Mouse (Mus musculus) midbrain, embryonic 12.5 days (tissue): ENCODE results near the gene Efna4. TPM values are rescaled to one million over a fixed set of nuclear protein-coding genes. Genes with fewer than 3 reads are reported as not detected.

Experiments
- ATAC-seq: fragments of 200-750 bp; cut with Nextera tagmentation; 2 replicates; pipeline ENCODE4 v1.8.0; 2017; ENCODE audit warnings: low read depth, moderate TSS enrichment, moderate library complexity; ENCODE audit not compliant: low FRiP score
- H3K27ac ChIP-seq: fragments of 300-500 bp; sonication (generic); replicated peaks from 2 replicates; pipeline ENCODE4 v1.5.1; 2016; ENCODE audit warnings: mild to moderate bottlenecking
- H3K27me3 ChIP-seq: fragments of 300-500 bp; sonication (generic); 2 replicates; pipeline ENCODE4 v1.6.1; 2016; ENCODE audit warnings: mild to moderate bottlenecking
- H3K36me3 ChIP-seq: fragments of 300-500 bp; sonication (generic); 2 replicates; pipeline ENCODE4 v1.6.1; 2016
- H3K4me1 ChIP-seq: fragments of 300-500 bp; sonication (generic); 2 replicates; pipeline ENCODE4 v1.6.1; 2016
- H3K4me2 ChIP-seq: fragments of 300-500 bp; sonication (generic); replicated peaks from 2 replicates; pipeline ENCODE4 v1.6.1; 2016; ENCODE audit warnings: mild to moderate bottlenecking, moderate library complexity
- H3K4me3 ChIP-seq: fragments of 300-500 bp; sonication (generic); 2 replicates; pipeline ENCODE4 v1.5.1; 2016; ENCODE audit warnings: mild to moderate bottlenecking
- H3K9ac ChIP-seq: fragments of 300-500 bp; sonication (generic); replicated peaks from 2 replicates; pipeline ENCODE4 v1.6.1; 2016; ENCODE audit warnings: mild to moderate bottlenecking, moderate library complexity
- H3K9me3 ChIP-seq: fragments of 300-500 bp; sonication (generic); 2 replicates; pipeline ENCODE4 v1.6.1; 2016; ENCODE audit warnings: mild to moderate bottlenecking
- WGBS: fragments of 180-500 bp; shearing (Covaris S2); methylation state at CpG from one replicate; pipeline ENCODE4 v1.1.7; 2016; 5-methylcytosine and 5-hydroxymethylcytosine counted together
- polyA plus RNA-seq: library from polyadenylated mRNA; unstranded; fragments of >200 nt; fragmentation: Nextera tagmentation; extraction: Ambion mirVana; gene quantifications from 2 replicates; pipeline ENCODE4 v1.2.1, GENCODE M21; 2016

The Efna4 gene
- polyA plus RNA-seq, 1 experiment from 2014 or later = 17.3 TPM

GRCm38 (mm10) chr3:89379388-89380131 lies 41.7 kb upstream of the Efna4 start:
- no peak overlapping the region for H3K27ac ChIP-seq
- no peak overlapping the region for H3K4me2 ChIP-seq
- 90% methylated on average over 31 of the region's 31 CpGs for WGBS

DNA sequence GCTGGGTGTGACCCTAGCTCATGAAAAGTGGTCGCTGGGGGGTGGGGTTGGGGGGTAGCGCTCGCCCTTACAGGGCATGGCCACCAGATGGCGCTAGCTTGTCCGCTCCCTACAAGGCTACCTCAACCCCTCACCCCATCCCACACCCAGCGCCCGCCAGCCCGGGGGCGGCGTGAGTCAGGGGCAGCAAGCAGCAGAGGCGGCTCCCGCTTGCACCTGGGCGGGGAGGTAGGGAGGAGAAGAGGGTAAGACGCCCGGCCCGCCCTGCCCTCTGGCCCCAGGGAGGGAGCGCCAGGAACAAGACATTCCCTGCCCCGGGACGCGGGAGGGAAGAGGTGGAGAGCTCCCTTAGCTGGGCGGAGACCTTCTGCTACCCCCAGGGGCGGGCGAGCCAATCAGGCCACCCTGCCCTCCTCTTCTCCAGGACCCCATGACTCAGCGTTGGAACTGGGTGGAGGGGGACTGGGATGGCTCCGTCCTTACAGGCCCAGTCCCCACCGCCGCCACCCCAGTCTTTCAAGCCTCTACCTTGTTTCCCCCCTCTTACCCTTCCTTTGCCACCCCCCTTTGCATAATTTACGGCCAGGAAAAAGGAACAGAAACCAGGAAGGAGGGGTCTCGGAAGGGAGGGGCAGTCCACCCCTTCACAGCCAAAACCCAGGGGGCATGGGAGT lies 40.7 kb upstream of the Efna4 start:
- peak overlapping the region; percentile 59 for H3K4me3 ChIP-seq
- H3K9ac ChIP-seq = peak overlapping the region; percentile 80
- no peaks in the 10 kb centered on the region for H3K36me3 ChIP-seq
- peak; percentile 87 for ATAC-seq
- WGBS = 1% methylated on average over 29 of the region's 29 CpGs
- H3K4me2 ChIP-seq = peak overlapping the region; percentile 89
- peak overlapping the region; percentile 67 for H3K27ac ChIP-seq
- H3K27me3 ChIP-seq = 0 out of 2 replicates have a peak, but pooled peaks cover 2% of the 10 kb centered on the region
- no peaks in the 10 kb centered on the region for H3K9me3 ChIP-seq
- peaks cover 15% of the 10 kb centered on the region for H3K4me1 ChIP-seq

More at GRCm38 (mm10) chr3:89379388-89380131, 41.7 kb upstream of the Efna4 start:
- Histone ChIP-seq H3K9me3 (no peaks in the 10 kb centered on the region), H3K9ac (no peak overlapping the region), H3K4me3 (no peak overlapping the region), H3K4me1 (peaks cover 17% of the 10 kb centered on the region), H3K27me3 (peaks cover 2% of the 10 kb centered on the region; the same call in 1 of the 2 replicates), H3K36me3 (no peaks in the 10 kb centered on the region)
- ATAC-seq = no peak

DNA sequence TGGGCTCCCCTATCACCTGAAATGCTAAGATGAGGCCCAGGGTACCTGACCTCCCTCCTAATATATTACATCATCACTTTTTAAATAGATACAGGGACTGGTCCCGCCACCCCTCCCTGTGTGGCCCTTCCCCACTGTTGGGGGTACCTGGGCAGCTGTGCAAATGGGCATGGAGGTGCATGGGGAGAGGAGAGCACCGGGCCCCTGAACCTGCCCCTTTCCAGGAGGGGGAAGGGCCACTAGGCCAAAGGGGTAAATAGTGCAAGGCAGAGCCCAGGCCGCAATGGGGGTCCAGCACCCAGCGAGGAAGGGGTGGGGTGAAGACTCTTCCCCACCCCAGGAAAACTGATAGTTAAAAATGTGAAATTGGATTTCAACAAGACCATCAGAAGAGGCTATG lies 40.0 kb upstream of the Efna4 start:
- Histone ChIP-seq H3K9me3 (no peaks in the 10 kb centered on the region), H3K27me3 (0 out of 2 replicates have a peak, but pooled peaks cover 2% of the 10 kb centered on the region), H3K9ac (no peak overlapping the region), H3K36me3 (no peaks in the 10 kb centered on the region), H3K4me2 (peak overlapping the region; percentile 89; the same call in 1 of the 2 replicates), H3K27ac (no peak overlapping the region), H3K4me3 (peak overlapping the region; percentile 59; the same call in 1 of the 2 replicates), H3K4me1 (peaks cover 15% of the 10 kb centered on the region)
- no peak; the same call in 1 of the 2 replicates for ATAC-seq
- WGBS = 65% methylated on average over 4 of the region's 4 CpGs

GRCm38 (mm10) chr3:89373581-89374231 lies 35.9 kb upstream of the Efna4 start:
- H3K36me3 ChIP-seq = no peaks in the 10 kb centered on the region
- H3K4me1 ChIP-seq = peaks cover 10% of the 10 kb centered on the region
- no peak overlapping the region for H3K4me2 ChIP-seq
- H3K9me3 ChIP-seq = no peaks in the 10 kb centered on the region
- WGBS = 41% methylated on average over 5 of the region's 5 CpGs
- peaks cover 6% of the 10 kb centered on the region; the same call in 1 of the 2 replicates for H3K27me3 ChIP-seq
- no peak overlapping the region for H3K9ac ChIP-seq
- ATAC-seq = no peak
- no peak overlapping the region for H3K27ac ChIP-seq
- H3K4me3 ChIP-seq = no peak overlapping the region

DNA sequence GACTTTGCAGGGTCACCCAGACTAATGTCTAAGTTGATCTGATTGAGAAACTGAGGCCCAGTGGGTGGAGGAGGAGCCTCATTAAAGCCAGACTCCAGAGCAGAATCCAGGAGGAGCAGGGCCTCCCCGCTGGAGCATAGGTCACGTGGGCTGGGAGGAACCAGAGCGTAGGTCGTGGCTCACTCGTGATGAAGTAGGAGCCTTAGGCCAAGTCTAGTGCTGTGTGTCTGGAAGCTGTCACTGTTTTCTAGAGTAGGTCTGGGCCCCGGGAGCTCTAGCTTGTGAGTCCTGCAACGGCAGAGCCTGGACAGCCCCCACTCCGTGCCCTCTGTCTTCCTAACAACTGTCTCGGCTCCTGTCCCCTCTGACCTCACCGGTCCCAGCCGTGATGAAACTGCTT lies 29.5 kb upstream of the Efna4 start:
- 75% methylated on average over 11 of the region's 11 CpGs for WGBS
- no peak overlapping the region for H3K4me2 ChIP-seq
- no peak overlapping the region for H3K27ac ChIP-seq
- H3K4me1 ChIP-seq = no peaks in the 10 kb centered on the region
- H3K9me3 ChIP-seq = no peaks in the 10 kb centered on the region
- H3K27me3 ChIP-seq = peaks cover 26% of the 10 kb centered on the region; the same call in 1 of the 2 replicates
- H3K36me3 ChIP-seq = no peaks in the 10 kb centered on the region
- no peak overlapping the region for H3K4me3 ChIP-seq
- H3K9ac ChIP-seq = no peak overlapping the region
- ATAC-seq = no peak

DNA sequence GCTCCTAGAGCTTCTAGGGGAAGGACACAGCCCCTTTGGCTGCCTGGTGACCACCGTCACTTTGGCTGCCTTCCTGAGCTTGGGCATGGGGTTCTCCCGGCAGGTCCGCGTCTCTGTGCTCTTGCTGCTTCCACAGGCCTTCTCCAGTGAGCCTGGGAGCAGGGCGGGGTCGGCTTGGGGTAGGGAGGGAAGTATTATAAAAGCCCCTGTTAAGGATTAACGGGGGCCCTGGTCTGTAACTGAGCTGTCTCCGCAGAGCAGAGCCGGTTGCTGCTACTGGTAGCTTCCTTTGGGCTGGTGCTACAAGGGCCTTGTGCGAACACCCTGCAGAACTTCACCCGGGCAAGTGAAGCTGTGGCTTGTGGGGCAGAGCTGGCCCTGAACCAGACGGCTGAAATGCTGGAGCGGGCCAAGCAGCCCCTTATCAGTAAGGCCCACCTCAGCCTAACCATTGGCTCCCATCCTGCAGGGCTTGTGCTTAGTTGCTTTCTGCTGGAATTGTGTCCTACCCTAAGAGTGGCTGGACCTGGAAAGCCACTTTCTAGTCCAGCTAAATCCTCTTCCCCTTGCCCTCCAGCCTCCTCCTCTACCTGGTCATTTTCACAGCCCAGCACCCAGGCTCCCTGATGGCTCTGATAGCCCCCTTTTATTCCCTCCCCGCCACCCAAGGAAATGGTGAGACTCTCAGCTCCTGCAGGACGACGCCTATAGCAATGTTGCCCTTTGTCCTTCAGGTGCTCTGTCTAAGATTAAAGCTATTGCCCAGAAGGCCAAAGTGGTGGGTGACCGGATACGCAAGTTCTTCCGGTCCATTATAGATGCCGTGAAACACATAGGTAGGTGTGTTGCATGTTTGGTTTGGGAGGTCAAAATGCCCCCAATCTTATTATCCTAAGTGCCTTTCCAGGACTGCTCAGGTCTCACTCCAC lies 27.9 kb upstream of the Efna4 start:
- Histone ChIP-seq H3K27me3 (peaks cover 25% of the 10 kb centered on the region; the same call in 1 of the 2 replicates), H3K9ac (no peak overlapping the region), H3K9me3 (no peaks in the 10 kb centered on the region), H3K4me3 (no peak overlapping the region), H3K4me2 (no peak overlapping the region), H3K27ac (no peak overlapping the region), H3K36me3 (no peaks in the 10 kb centered on the region), H3K4me1 (no peaks in the 10 kb centered on the region)
- ATAC-seq = no peak
- 73% methylated on average over 20 of the region's 20 CpGs for WGBS

GRCm38 (mm10) chr3:89365153-89365485 lies 27.3 kb upstream of the Efna4 start, which contains the start of gene Dcst1:
Gene Dcst1 (minus strand): TSS chr3:89365253.
- Histone ChIP-seq H3K4me3 (no peak within 1 kb of the TSS), H3K9ac (no peak within 1 kb of the TSS), H3K4me1 (no peaks in the 10 kb centered on the region), H3K27me3 (0 out of 2 replicates have a peak, but pooled peaks cover 20% of the 10 kb centered on the region), H3K36me3 (no peaks in the 10 kb centered on the region), H3K4me2 (no peak within 1 kb of the TSS), H3K27ac (no peak within 1 kb of the TSS), H3K9me3 (no peaks in the 10 kb centered on the region)
- ATAC-seq = no peak
- WGBS = 80% methylated on average over 11 of the region's 11 CpGs

- Histone ChIP-seq H3K9me3 (no peaks in the 10 kb centered on the region), H3K9ac (no peak overlapping the region), H3K27ac (no peak overlapping the region), H3K4me1 (no peaks in the 10 kb centered on the region), H3K4me2 (no peak overlapping the region), H3K27me3 (0 out of 2 replicates have a peak, but pooled peaks cover 20% of the 10 kb centered on the region), H3K4me3 (no peak overlapping the region), H3K36me3 (no peaks in the 10 kb centered on the region)
- no peak for ATAC-seq
- WGBS = 54% methylated on average over 8 of the region's 8 CpGs
These were observed 26.8 kb upstream of the Efna4 start for GRCm38 (mm10) chr3:89364631-89365030.

- Histone ChIP-seq H3K27me3 (peaks cover 22% of the 10 kb centered on the region; the same call in 1 of the 2 replicates), H3K4me3 (no peak within 1 kb of the TSS), H3K4me2 (no peak within 1 kb of the TSS), H3K36me3 (no peaks in the 10 kb centered on the region), H3K9ac (no peak within 1 kb of the TSS), H3K27ac (no peak within 1 kb of the TSS), H3K9me3 (no peaks in the 10 kb centered on the region), H3K4me1 (no peaks in the 10 kb centered on the region)
- no peak for ATAC-seq
- WGBS = 86% methylated on average over 7 of the region's 7 CpGs
These were observed 23.8 kb upstream of the Efna4 start, which contains the start of gene Dcst2 for GRCm38 (mm10) chr3:89361675-89362074. Gene Dcst2 (plus strand): TSS chr3:89361975.

DNA sequence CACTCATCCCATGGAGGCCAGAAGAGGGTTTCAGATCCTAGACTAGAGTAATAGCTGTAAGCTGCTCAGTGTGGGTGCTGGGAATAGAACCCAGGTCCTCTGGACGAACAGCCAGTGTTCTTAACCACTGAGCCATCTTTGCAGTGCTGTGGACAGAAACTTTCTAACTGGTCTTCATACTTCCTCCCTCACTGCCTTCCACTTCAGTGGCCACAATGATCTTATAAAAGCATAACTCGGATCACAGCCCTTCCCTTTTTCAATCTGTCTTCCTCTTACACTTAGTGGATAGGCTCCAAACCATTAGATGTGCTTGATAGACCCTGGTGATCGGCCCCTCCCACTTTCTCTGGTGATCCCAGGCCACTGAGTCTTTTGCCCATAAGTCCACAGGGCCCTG lies 22.4 kb upstream of the Efna4 start:
- Histone ChIP-seq H3K9me3 (no peaks in the 10 kb centered on the region), H3K4me1 (no peaks in the 10 kb centered on the region), H3K27me3 (peaks cover 23% of the 10 kb centered on the region), H3K36me3 (no peaks in the 10 kb centered on the region), H3K4me3 (no peak overlapping the region), H3K27ac (no peak overlapping the region), H3K4me2 (no peak overlapping the region), H3K9ac (no peak overlapping the region)
- 81% methylated on average over 3 of the region's 3 CpGs for WGBS
- no peak for ATAC-seq

DNA sequence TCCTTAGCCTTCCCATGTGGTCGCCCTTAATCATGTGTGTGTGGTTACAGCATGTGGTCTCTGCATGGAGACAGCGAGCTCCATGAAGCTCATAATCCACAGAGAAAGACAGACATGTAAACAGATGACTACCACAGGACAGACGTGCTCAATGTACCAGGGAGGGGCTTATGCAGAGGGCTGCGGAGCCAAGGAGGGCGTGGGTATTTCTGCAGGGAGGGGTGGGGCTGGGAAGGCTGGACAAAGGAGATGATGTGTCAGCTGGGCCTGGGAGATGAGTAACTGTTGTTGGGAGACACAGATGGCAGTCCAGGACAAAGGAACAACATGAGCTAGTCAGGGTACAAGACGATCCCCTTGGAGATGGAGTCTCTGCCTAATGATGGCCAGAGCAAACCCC lies 21.8 kb upstream of the Efna4 start:
- peaks cover 18% of the 10 kb centered on the region for H3K27me3 ChIP-seq
- H3K36me3 ChIP-seq = no peaks in the 10 kb centered on the region
- H3K4me1 ChIP-seq = no peaks in the 10 kb centered on the region
- no peak overlapping the region for H3K4me3 ChIP-seq
- no peak for ATAC-seq
- no peaks in the 10 kb centered on the region for H3K9me3 ChIP-seq
- no peak overlapping the region for H3K4me2 ChIP-seq
- no peak overlapping the region for H3K9ac ChIP-seq
- WGBS = 74% methylated on average over 6 of the region's 6 CpGs
- H3K27ac ChIP-seq = no peak overlapping the region
